Mouse (Mus musculus) testis, adult 2 months (tissue): ENCODE measurements around the gene Inka1. TPM values are rescaled to one million over a fixed set of nuclear protein-coding genes. Genes with fewer than 3 reads are reported as not detected.
A peak's percentile ranks its signal among the peaks of the same experiment; 100 is the strongest.

ENCODE experiments used
- H3K27ac ChIP-seq: fragments of 200-500 bp; 2 replicates; pipeline ENCODE4 v1.5.1; 2012; ENCODE audit warnings: low read depth, low read length; ENCODE audit not compliant: control insufficient read depth, insufficient read depth
- H3K27me3 ChIP-seq: fragments of 200-500 bp; 2 replicates; pipeline ENCODE4 v1.6.1; 2012; ENCODE audit warnings: mild to moderate bottlenecking, low read length, moderate library complexity; ENCODE audit not compliant: control insufficient read depth, insufficient read depth
- H3K36me3 ChIP-seq: fragments of 200-500 bp; 2 replicates; pipeline ENCODE4 v1.6.1; 2012; ENCODE audit warnings: mild to moderate bottlenecking, low read length; ENCODE audit not compliant: control insufficient read depth, insufficient read depth
- H3K4me1 ChIP-seq: fragments of 200-500 bp; 2 replicates; pipeline ENCODE4 v1.6.1; 2012; ENCODE audit warnings: low read length; ENCODE audit not compliant: control insufficient read depth, insufficient read depth
- H3K4me3 ChIP-seq: fragments of 200-500 bp; 2 replicates; pipeline ENCODE4 v1.5.1; 2012; ENCODE audit warnings: low read depth, mild to moderate bottlenecking, low read length, moderate library complexity, mixed read lengths; ENCODE audit not compliant: control insufficient read depth
- CTCF ChIP-seq: fragments of 200-500 bp; IDR thresholded peaks from 2 replicates; pipeline ENCODE4 v1.5.1; 2012; ENCODE audit warnings: low read depth, mild to moderate bottlenecking, inconsistent platforms, low read length, moderate library complexity; ENCODE audit not compliant: control insufficient read depth, insufficient read depth, insufficient replicate concordance
- POLR2A ChIP-seq: fragments of 200-500 bp; IDR thresholded peaks from 2 replicates; pipeline ENCODE4 v1.6.1; 2012; ENCODE audit warnings: low read depth, mild to moderate bottlenecking, inconsistent platforms, low read length, moderate library complexity; ENCODE audit not compliant: control insufficient read depth
- polyA plus RNA-seq: library from polyadenylated mRNA; depleted of rRNA; stranded (reverse); fragments of >200 nt; gene quantifications from 2 replicates; pipeline ENCODE4 v1.2.3, GENCODE M21; 2012

Inka1 gene
- polyA plus RNA-seq, 1 experiment, result 0.57 TPM

DNA sequence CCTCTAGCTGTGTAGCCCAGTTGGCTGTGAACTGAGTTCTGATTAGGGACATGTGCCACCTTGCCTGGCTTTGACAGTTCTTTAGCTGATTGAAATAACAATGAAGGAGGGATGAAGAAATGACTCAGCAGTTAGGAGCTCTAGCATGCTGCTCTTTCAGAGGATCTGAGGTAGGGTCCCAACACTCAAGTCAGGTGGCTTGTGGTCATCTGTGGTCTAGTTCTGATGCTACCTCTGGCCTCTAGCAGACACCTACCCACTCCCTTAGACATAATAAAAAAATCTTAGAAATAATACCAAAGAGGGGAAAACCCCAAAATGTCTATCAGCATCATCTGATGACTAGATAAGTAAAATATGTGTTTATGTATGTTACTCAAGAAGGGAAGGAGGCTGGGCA, 24.7 kb upstream of the Inka1 start:
- Histone ChIP-seq H3K27me3 (no peaks in the 10 kb centered on the region), H3K36me3 (no peaks in the 10 kb centered on the region; the same call in 1 of the 2 replicates), H3K4me3 (no peak overlapping the region), H3K4me1 (no peaks in the 10 kb centered on the region), H3K27ac (no peak overlapping the region)
- TF ChIP-seq POLR2A, result no peak
- no peak for TF ChIP-seq CTCF

GRCm38 (mm10) chr9:108008041-108008440, 22.4 kb upstream of the Inka1 start:
- TF ChIP-seq POLR2A (no peak), CTCF (no peak)
- peaks cover 5% of the 10 kb centered on the region for H3K4me1 ChIP-seq
- H3K27ac ChIP-seq, result no peak overlapping the region
- no peaks in the 10 kb centered on the region for H3K27me3 ChIP-seq
- no peaks in the 10 kb centered on the region; the same call in 1 of the 2 replicates for H3K36me3 ChIP-seq
- H3K4me3 ChIP-seq, result no peak overlapping the region

DNA sequence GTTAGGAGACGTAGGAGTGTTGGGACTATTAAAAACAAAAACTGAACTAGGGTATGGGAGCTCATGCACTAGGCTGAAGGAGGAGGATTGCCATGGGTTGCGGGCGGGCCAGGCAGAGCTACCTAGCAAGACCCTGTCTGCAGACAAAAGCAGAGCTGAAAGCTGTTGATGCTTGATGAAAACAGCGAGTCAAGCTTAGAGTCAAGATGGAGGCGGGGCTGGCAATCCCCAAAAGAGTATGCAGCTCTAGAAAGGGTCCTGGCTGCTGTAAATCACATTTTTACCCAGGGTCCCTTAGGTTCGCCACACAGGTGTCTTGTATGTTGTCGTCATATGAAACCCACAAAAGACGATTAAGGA, 17.8 kb upstream of the Inka1 start:
- Histone ChIP-seq H3K27me3 (no peaks in the 10 kb centered on the region), H3K4me1 (peaks cover 5% of the 10 kb centered on the region), H3K36me3 (no peaks in the 10 kb centered on the region; the same call in 1 of the 2 replicates), H3K4me3 (peak overlapping the region; percentile 97), H3K27ac (peak overlapping the region; percentile 90)
- TF ChIP-seq CTCF (no peak), POLR2A (no peak)

DNA sequence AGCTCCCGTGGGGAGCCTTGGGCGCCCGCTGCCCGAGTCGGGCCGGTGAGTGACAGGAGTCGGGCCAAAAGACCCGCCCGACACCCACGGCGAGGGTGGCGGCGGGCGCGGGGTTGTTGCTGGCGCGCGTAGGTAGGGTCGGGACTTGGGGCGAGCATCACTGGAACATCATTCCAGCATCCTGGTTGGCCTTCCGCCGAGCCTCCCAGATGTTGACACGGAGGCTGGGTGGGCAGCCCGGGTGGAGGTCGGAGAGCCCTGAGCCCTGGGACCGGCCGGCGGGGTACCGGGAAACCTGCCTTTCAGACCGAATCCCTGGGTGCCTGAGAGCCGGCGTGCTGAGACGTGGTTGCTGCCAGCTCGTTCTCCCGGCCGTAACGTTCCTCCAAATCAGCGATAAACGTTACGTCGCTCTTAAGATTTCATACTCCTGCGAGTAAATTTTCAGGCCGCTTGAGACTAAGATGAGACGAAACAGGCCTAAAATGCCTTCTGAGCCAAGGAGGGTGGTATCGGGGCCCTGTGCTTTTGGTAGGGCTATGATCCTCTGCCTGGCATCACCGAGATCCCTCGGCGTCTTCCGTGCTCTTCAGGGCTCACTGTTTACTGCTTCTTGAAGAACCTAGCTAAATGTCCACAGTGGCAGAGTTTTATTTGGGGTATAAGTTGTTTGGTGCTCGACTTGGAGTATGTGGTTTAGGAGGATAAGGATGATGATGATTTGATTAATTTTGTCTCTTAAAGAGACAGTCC, 17.3 kb upstream of the Inka1 start:
- Histone ChIP-seq H3K27ac (peak overlapping the region; percentile 90), H3K36me3 (no peaks in the 10 kb centered on the region), H3K27me3 (no peaks in the 10 kb centered on the region), H3K4me1 (peaks cover 5% of the 10 kb centered on the region), H3K4me3 (peak overlapping the region; percentile 97)
- TF ChIP-seq CTCF (no peak), POLR2A (no peak; the same call in 1 of the 2 replicates)

DNA sequence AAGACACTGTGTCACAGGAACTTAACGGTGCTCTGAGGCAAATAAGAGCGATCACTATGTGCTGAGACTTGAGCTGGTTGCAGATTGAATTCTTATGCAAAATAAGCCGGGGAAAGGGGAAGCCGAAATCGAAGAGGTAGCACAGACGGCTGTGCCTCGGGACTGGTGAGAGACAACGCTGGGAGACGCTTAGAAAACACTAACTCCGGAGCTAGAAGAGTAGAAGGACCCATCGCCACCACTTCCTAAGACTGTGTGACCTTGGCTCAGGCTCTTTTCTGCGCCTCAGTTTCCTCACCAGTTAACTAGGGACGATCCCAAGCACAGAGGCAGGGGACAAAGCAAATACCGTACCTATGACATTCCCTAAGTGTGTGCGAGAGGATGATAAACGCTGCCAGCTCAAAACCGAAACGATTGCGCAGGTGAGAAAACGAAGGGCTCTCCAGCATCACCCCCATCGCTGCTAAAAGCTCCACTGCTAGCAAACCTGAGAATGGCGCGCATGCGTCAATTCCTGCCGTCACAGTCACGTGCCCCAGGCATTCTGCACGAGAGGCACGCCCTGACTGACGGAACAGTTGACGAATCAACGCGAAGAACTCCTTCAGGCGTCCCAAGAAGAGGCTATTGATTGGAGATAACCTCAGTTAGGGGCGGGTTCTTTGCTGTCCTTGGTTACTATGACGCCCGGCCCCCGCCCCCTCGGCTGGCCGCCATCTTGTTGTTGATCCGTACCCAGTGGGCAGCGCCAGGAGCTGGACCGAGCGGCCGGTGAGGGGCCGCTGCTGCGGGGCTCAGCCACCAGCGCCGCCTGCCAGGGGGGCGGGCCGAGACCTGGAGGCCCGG, 16.5 kb upstream of the Inka1 start, which contains the start of gene Ip6k1:
Gene Ip6k1, plus strand, starts transcription at position 580 of the 849 bp plus-strand sequence.
- Histone ChIP-seq H3K36me3 (no peaks in the 10 kb centered on the region), H3K4me1 (peaks cover 5% of the 10 kb centered on the region), H3K27ac (peak within 1 kb of the TSS; percentile 90), H3K27me3 (no peaks in the 10 kb centered on the region), H3K4me3 (peak within 1 kb of the TSS; percentile 97)
- TF ChIP-seq POLR2A (peak; percentile 95), CTCF (0 out of 2 replicates have a peak, but pooled peaks have one; percentile 9)

GRCm38 (mm10) chr9:107996049-107996448, 10.4 kb upstream of the Inka1 start, which contains the start of gene Gm20662:
Gm20662 (plus strand) TSS chr9:107996349.
- Histone ChIP-seq H3K4me3 (peak within 1 kb of the TSS; percentile 97), H3K27ac (peak within 1 kb of the TSS; percentile 78), H3K4me1 (peaks cover 6% of the 10 kb centered on the region), H3K27me3 (no peaks in the 10 kb centered on the region), H3K36me3 (no peaks in the 10 kb centered on the region)
- TF ChIP-seq CTCF (no peak), POLR2A (no peak)

- peaks cover 6% of the 10 kb centered on the region for H3K4me1 ChIP-seq
- H3K4me3 ChIP-seq, result peak overlapping the region; percentile 97
- no peaks in the 10 kb centered on the region for H3K36me3 ChIP-seq
- H3K27me3 ChIP-seq, result no peaks in the 10 kb centered on the region
- peak overlapping the region; percentile 78 for H3K27ac ChIP-seq
- TF ChIP-seq POLR2A, result peak; percentile 77
- TF ChIP-seq CTCF, result no peak
Measured at GRCm38 (mm10) chr9:107995513-107995912, 9.8 kb upstream of the Inka1 start.
